Mouse (Mus musculus): Measurements from ENCODE around the gene Manea. TPM values are rescaled to one million over a fixed set of nuclear protein-coding genes. Genes with fewer than 3 reads are reported as not detected.
"Not testable (repeated sequence)": the region's sequence is repeated elsewhere in the genome, so short reads cannot be mapped to it uniquely, and the experiment has no call there.

Gene Manea
- 11.3 and 11.7 TPM in 2 replicates for polyA plus RNA-seq (2015; fragmentation: Nextera tagmentation; extraction: Ambion mirVana)

GRCm38 (mm10) chr4:26346443-26347106 lies at the start of gene Manea:
Manea (minus strand) TSS chr4:26346891.
- WGBS: 0% methylated on average over 52 of the region's 52 CpGs
- peak within 1 kb of the TSS; percentile 57 for H3K9ac ChIP-seq
- no peaks in the 10 kb centered on the region for H3K36me3 ChIP-seq
- no peaks in the 10 kb centered on the region for H3K27me3 ChIP-seq
- no peaks in the 10 kb centered on the region for H3K4me1 ChIP-seq
- H3K27ac ChIP-seq (replicated peaks): peak within 1 kb of the TSS; percentile 84
- peak within 1 kb of the TSS; percentile 74 for H3K4me3 ChIP-seq (replicated peaks)
- peak; percentile 98 for ATAC-seq (ENCODE audit: insufficient number of reproducible peaks, low FRiP score, low TSS enrichment, low read depth)
- no peaks in the 10 kb centered on the region for H3K9me3 ChIP-seq (replicated peaks)
- peak within 1 kb of the TSS; percentile 48 for H3K4me2 ChIP-seq (replicated peaks)

GRCm38 (mm10) chr4:26354616-26355015 lies 7.9 kb upstream of the Manea start:
- H3K9ac ChIP-seq: no peak overlapping the region
- no peaks in the 10 kb centered on the region for H3K27me3 ChIP-seq
- ATAC-seq (ENCODE audit: insufficient number of reproducible peaks, low FRiP score, low TSS enrichment, low read depth): no peak
- WGBS: 87% methylated on average over 2 of the region's 2 CpGs
- no peak overlapping the region for H3K4me2 ChIP-seq (replicated peaks)
- H3K4me1 ChIP-seq: no peaks in the 10 kb centered on the region
- no peaks in the 10 kb centered on the region for H3K36me3 ChIP-seq
- no peak overlapping the region for H3K4me3 ChIP-seq (replicated peaks)
- no peak overlapping the region for H3K27ac ChIP-seq (replicated peaks)
- H3K9me3 ChIP-seq (replicated peaks): no peaks in the 10 kb centered on the region

- H3K27me3 ChIP-seq: no peaks in the 10 kb centered on the region
- ATAC-seq (ENCODE audit: insufficient number of reproducible peaks, low FRiP score, low TSS enrichment, low read depth): no peak
- H3K4me3 ChIP-seq (replicated peaks): no peak overlapping the region
- H3K27ac ChIP-seq (replicated peaks): no peak overlapping the region
- H3K4me2 ChIP-seq (replicated peaks): no peak overlapping the region
- no peaks in the 10 kb centered on the region for H3K4me1 ChIP-seq
- WGBS: 36% methylated on average over 2 of the region's 2 CpGs
- H3K9ac ChIP-seq: no peak overlapping the region
- no peaks in the 10 kb centered on the region for H3K9me3 ChIP-seq (replicated peaks)
- no peaks in the 10 kb centered on the region for H3K36me3 ChIP-seq
Observed at GRCm38 (mm10) chr4:26353643-26354231, 7.0 kb upstream of the Manea start.

GRCm38 (mm10) chr4:26347239-26347638 lies 548 bp upstream of the Manea start:
- Histone ChIP-seq H3K27ac (replicated peaks) (no peak overlapping the region), H3K9ac (no peak overlapping the region), H3K9me3 (replicated peaks) (no peaks in the 10 kb centered on the region), H3K4me2 (replicated peaks) (no peak overlapping the region), H3K4me1 (no peaks in the 10 kb centered on the region), H3K4me3 (replicated peaks) (no peak overlapping the region; the same call in 1 of the 2 replicates), H3K36me3 (no peaks in the 10 kb centered on the region), H3K27me3 (no peaks in the 10 kb centered on the region)
- no peak for ATAC-seq (ENCODE audit: insufficient number of reproducible peaks, low FRiP score, low TSS enrichment, low read depth)
- 35% methylated on average over 2 of the region's 2 CpGs for WGBS

GRCm38 (mm10) chr4:26345741-26346442 lies 799 bp downstream of the Manea start:
- Histone ChIP-seq H3K27ac (replicated peaks) (peak overlapping the region; percentile 84), H3K4me1 (no peaks in the 10 kb centered on the region), H3K36me3 (no peaks in the 10 kb centered on the region), H3K4me3 (replicated peaks) (peak overlapping the region; percentile 74), H3K27me3 (no peaks in the 10 kb centered on the region), H3K9ac (peak overlapping the region; percentile 57), H3K4me2 (replicated peaks) (peak overlapping the region; percentile 48), H3K9me3 (replicated peaks) (no peaks in the 10 kb centered on the region)
- no peak for ATAC-seq (ENCODE audit: insufficient number of reproducible peaks, low FRiP score, low TSS enrichment, low read depth)
- 4% methylated on average over 16 of the region's 16 CpGs for WGBS

GRCm38 (mm10) chr4:26345080-26345479 lies 1.6 kb downstream of the Manea start:
- no peaks in the 10 kb centered on the region for H3K4me1 ChIP-seq
- H3K27me3 ChIP-seq: no peaks in the 10 kb centered on the region
- no peak overlapping the region for H3K9ac ChIP-seq
- 67% methylated on average over 3 of the region's 3 CpGs for WGBS
- H3K9me3 ChIP-seq (replicated peaks): no peaks in the 10 kb centered on the region
- H3K4me2 ChIP-seq (replicated peaks): no peak overlapping the region
- ATAC-seq (ENCODE audit: insufficient number of reproducible peaks, low FRiP score, low TSS enrichment, low read depth): no peak
- no peak overlapping the region for H3K27ac ChIP-seq (replicated peaks)
- H3K36me3 ChIP-seq: no peaks in the 10 kb centered on the region
- no peak overlapping the region for H3K4me3 ChIP-seq (replicated peaks)

GRCm38 (mm10) chr4:26342346-26342745 lies 4.3 kb downstream of the Manea start:
- H3K4me1 ChIP-seq: no peaks in the 10 kb centered on the region
- no peaks in the 10 kb centered on the region for H3K9me3 ChIP-seq (replicated peaks)
- H3K9ac ChIP-seq: no peak overlapping the region
- H3K36me3 ChIP-seq: no peaks in the 10 kb centered on the region
- ATAC-seq (ENCODE audit: insufficient number of reproducible peaks, low FRiP score, low TSS enrichment, low read depth): no peak
- H3K27ac ChIP-seq (replicated peaks): no peak overlapping the region
- H3K4me3 ChIP-seq (replicated peaks): no peak overlapping the region
- H3K27me3 ChIP-seq: no peaks in the 10 kb centered on the region
- H3K4me2 ChIP-seq (replicated peaks): no peak overlapping the region

- Histone ChIP-seq H3K9ac (no peak overlapping the region), H3K36me3 (no peaks in the 10 kb centered on the region), H3K9me3 (replicated peaks) (no peaks in the 10 kb centered on the region), H3K27me3 (no peaks in the 10 kb centered on the region), H3K4me2 (replicated peaks) (no peak overlapping the region), H3K4me1 (no peaks in the 10 kb centered on the region), H3K27ac (replicated peaks) (no peak overlapping the region), H3K4me3 (replicated peaks) (no peak overlapping the region)
- no peak for ATAC-seq (ENCODE audit: insufficient number of reproducible peaks, low FRiP score, low TSS enrichment, low read depth)
- 83% methylated on average over 5 of the region's 5 CpGs for WGBS
Observed at GRCm38 (mm10) chr4:26338604-26339003, 8.1 kb downstream of the Manea start.

GRCm38 (mm10) chr4:26336563-26336962 lies 10.1 kb downstream of the Manea start:
- WGBS: 98% methylated on average over 5 of the region's 5 CpGs
- Histone ChIP-seq H3K27me3 (no peaks in the 10 kb centered on the region), H3K4me3 (replicated peaks) (no peak overlapping the region), H3K9me3 (replicated peaks) (no peaks in the 10 kb centered on the region), H3K4me2 (replicated peaks) (no peak overlapping the region), H3K4me1 (no peaks in the 10 kb centered on the region), H3K27ac (replicated peaks) (no peak overlapping the region), H3K36me3 (no peaks in the 10 kb centered on the region), H3K9ac (no peak overlapping the region)
- ATAC-seq (ENCODE audit: insufficient number of reproducible peaks, low FRiP score, low TSS enrichment, low read depth): no peak

- not testable (repeated sequence) for H3K9me3 ChIP-seq (replicated peaks); H3K27ac ChIP-seq (replicated peaks); ATAC-seq (ENCODE audit: insufficient number of reproducible peaks, low FRiP score, low TSS enrichment, low read depth); H3K9ac ChIP-seq; H3K4me2 ChIP-seq (replicated peaks); H3K4me1 ChIP-seq; H3K4me3 ChIP-seq (replicated peaks); H3K27me3 ChIP-seq; H3K36me3 ChIP-seq
- WGBS: 87% methylated on average over 1 of the region's 1 CpGs
Observed at GRCm38 (mm10) chr4:26304731-26305130, 42.0 kb downstream of the Manea start.

GRCm38 (mm10) chr4:26277112-26277716 lies 69.5 kb downstream of the Manea start:
- H3K27me3 ChIP-seq: no peaks in the 10 kb centered on the region
- H3K27ac ChIP-seq (replicated peaks): no peak overlapping the region
- ATAC-seq (ENCODE audit: insufficient number of reproducible peaks, low FRiP score, low TSS enrichment, low read depth): no peak
- WGBS: 26% methylated on average over 1 of the region's 1 CpGs
- H3K4me1 ChIP-seq: no peaks in the 10 kb centered on the region
- H3K4me3 ChIP-seq (replicated peaks): no peak overlapping the region
- H3K36me3 ChIP-seq: no peaks in the 10 kb centered on the region
- H3K9ac ChIP-seq: no peak overlapping the region
- H3K9me3 ChIP-seq (replicated peaks): no peaks in the 10 kb centered on the region
- H3K4me2 ChIP-seq (replicated peaks): no peak overlapping the region

Measured in embryonic facial prominence, embryonic 15.5 days (tissue).